Mouse (Mus musculus) liver, embryonic 11.5 days (tissue): ENCODE results near the gene Nos1. TPM values are rescaled to one million over a fixed set of nuclear protein-coding genes. Genes with fewer than 3 reads are reported as not detected.

Experiments used
- ATAC-seq: fragments of 200-750 bp; cut with Nextera tagmentation; replicated peaks from 2 replicates; pipeline ENCODE4 v1.8.0; 2017; ENCODE audit warnings: moderate number of reproducible peaks, mild to moderate bottlenecking, moderate TSS enrichment, moderate library complexity; ENCODE audit not compliant: low FRiP score
- DNase-seq: peaks from one replicate; pipeline ENCODE4 v3.0.0-alpha.2; 2017; ENCODE audit warnings: low spot score
- H3K27ac ChIP-seq: fragments of 300-500 bp; sonication (generic); 2 replicates; pipeline ENCODE4 v1.5.1; 2014; ENCODE audit warnings: mild to moderate bottlenecking, low read depth, low read length, control low read depth
- H3K27me3 ChIP-seq: fragments of 300-500 bp; sonication (generic); replicated peaks from 2 replicates; pipeline ENCODE4 v1.6.1; 2014; ENCODE audit warnings: low read length, mixed read lengths; ENCODE audit not compliant: control insufficient read depth, insufficient read depth
- H3K36me3 ChIP-seq: fragments of 300-500 bp; sonication (generic); 2 replicates; pipeline ENCODE4 v1.6.1; 2014; ENCODE audit warnings: mild to moderate bottlenecking, low read length, moderate library complexity, mixed read lengths; ENCODE audit not compliant: control insufficient read depth, insufficient read depth
- H3K4me1 ChIP-seq: fragments of 300-500 bp; sonication (generic); replicated peaks from 2 replicates; pipeline ENCODE4 v1.6.1; 2014; ENCODE audit warnings: low read length, mixed read lengths; ENCODE audit not compliant: control insufficient read depth, insufficient read depth
- H3K4me2 ChIP-seq: fragments of 300-500 bp; sonication (generic); 2 replicates; pipeline ENCODE4 v1.6.1; 2014; ENCODE audit warnings: mild to moderate bottlenecking, control low read depth, moderate library complexity
- H3K4me3 ChIP-seq: fragments of 300-500 bp; sonication (generic); 2 replicates; pipeline ENCODE4 v1.5.1; 2014; ENCODE audit warnings: low read depth, low read length, control low read depth
- H3K9ac ChIP-seq: fragments of 300-500 bp; sonication (generic); 2 replicates; pipeline ENCODE4 v1.6.1; 2014; ENCODE audit warnings: low read depth, low read length, control low read depth
- H3K9me3 ChIP-seq: fragments of 300-500 bp; sonication (generic); 2 replicates; pipeline ENCODE4 v1.6.1; 2016; ENCODE audit warnings: low read length, inconsistent platforms, mixed read lengths; ENCODE audit not compliant: control insufficient read depth
- WGBS: fragments of 180-500 bp; shearing (Covaris S2); extraction: QIAGEN DNeasy Blood & Tissue Kit; methylation state at CpG from one replicate; pipeline ENCODE4 v1.1.7; 2014; 5-methylcytosine and 5-hydroxymethylcytosine counted together
- polyA plus RNA-seq: library from polyadenylated mRNA; unstranded; fragments of >200 nt; fragmentation: Nextera tagmentation; extraction: Ambion mirVana; gene quantifications from 2 replicates; pipeline ENCODE4 v1.2.1, GENCODE M21; 2014

Nos1 gene
- polyA plus RNA-seq, 1 experiment from 2014 or later = 0.01 TPM

DNA sequence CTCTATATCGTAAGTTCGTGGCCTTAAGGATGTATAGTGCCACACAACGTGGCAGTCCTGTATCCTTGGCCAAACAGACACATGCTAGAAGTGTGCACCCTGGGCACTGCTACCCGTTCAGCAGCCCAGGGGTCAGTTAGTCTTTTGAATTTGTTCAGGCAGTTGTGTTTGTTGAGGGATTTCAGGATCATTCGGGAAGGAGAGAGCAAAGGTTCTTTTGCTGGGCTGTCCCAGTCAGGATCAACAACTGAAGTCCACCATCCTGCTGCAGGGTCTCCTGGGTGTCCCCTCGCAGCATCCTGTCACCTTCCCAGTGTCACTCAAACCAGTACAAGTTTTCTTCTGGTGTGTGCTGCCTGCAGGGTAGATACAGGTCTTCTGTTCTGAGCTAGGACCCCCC is 215.7 kb downstream of the Nos1 start:
- Histone ChIP-seq H3K27ac (no peak overlapping the region), H3K36me3 (peaks cover 52% of the 10 kb centered on the region), H3K4me3 (no peak overlapping the region), H3K4me2 (no peak overlapping the region), H3K27me3 (no peaks in the 10 kb centered on the region), H3K9ac (no peak overlapping the region), H3K4me1 (no peaks in the 10 kb centered on the region; the same call in 1 of the 2 replicates), H3K9me3 (no peaks in the 10 kb centered on the region)
- no peak for ATAC-seq
- no peak for DNase-seq
- 78% methylated on average over 6 of the region's 6 CpGs for WGBS

DNA sequence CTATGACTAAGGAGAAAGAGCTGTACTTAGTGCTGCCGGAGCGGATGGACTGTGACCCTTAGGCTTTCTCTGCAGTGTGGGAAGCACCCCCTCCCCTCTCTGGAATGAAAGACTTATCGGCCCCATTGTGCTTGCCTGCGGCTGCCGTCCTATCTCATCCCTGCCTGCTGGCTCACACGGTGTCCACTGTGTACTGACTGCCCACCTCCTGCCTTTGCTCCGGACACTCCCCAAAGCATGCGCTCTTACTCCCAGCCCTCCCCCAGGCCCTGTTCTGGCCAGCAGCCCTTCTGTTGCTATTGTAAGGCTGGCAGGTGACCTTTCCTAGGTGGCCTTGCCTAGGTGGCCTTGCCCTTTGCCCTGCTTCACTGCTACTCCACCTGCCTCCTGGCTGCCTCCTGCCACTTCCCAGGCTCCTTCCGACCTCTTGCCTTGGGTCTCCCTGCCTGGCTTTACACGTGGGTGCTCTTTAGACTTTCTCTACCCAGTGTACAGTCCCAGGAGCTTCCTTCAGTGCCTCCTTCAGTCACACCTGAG is 216.7 kb downstream of the Nos1 start:
- WGBS = 63% methylated on average over 10 of the region's 10 CpGs
- ATAC-seq = peak; percentile 44; the same call in 1 of the 2 replicates
- Histone ChIP-seq H3K4me1 (no peaks in the 10 kb centered on the region; the same call in 1 of the 2 replicates), H3K9me3 (no peaks in the 10 kb centered on the region), H3K4me2 (no peak overlapping the region), H3K27me3 (no peaks in the 10 kb centered on the region), H3K36me3 (peaks cover 52% of the 10 kb centered on the region), H3K27ac (peak overlapping the region; percentile 58), H3K9ac (no peak overlapping the region), H3K4me3 (no peak overlapping the region)
- DNase-seq = no peak

DNA sequence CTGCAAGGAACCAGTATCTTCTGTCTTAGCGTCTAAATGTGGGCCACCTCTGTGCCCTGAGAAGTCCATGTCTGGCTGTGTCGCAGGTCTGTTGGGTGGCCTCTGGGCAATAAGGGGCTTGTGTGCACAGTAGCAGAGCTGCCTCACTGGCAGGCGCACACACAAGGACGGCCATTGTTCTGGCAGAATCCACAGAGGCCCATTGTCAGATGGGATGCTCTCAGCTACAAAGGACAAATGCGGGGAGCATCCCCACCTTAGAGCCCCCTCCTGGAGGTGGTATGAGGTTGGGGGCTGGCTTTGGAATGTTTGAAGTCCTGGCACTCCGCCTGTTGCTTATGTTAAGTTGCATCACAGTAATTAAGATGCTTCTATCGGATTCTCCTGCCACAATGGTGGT is 218.2 kb downstream of the Nos1 start:
- peaks cover 58% of the 10 kb centered on the region for H3K36me3 ChIP-seq
- no peaks in the 10 kb centered on the region for H3K9me3 ChIP-seq
- no peak overlapping the region for H3K9ac ChIP-seq
- DNase-seq (no peak), ATAC-seq (no peak)
- H3K4me1 ChIP-seq = no peaks in the 10 kb centered on the region; the same call in 1 of the 2 replicates
- H3K27ac ChIP-seq = no peak overlapping the region
- 88% methylated on average over 7 of the region's 7 CpGs for WGBS
- H3K27me3 ChIP-seq = no peaks in the 10 kb centered on the region
- no peak overlapping the region for H3K4me2 ChIP-seq
- H3K4me3 ChIP-seq = no peak overlapping the region

DNA sequence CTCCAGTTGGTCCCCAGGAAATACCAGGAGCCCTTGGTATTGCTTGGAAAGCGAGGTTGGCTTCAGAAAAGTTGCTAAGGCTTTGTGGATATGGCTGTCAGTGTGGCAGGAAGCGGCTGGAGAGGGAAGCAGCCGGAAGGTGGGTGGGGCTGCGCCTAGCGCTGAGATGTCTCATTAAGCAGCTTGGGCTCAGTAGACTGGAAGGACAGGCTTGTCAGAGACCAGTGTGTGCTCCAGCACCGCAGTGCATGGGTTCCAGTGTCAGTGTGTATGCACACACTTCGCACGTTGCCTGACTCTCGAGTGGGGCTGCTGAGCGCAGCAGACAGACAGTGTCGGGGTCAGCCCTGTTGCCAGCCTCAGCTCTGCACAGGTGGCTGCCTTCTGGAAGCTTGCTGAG is 218.8 kb downstream of the Nos1 start:
- no peaks in the 10 kb centered on the region for H3K27me3 ChIP-seq
- H3K4me3 ChIP-seq = no peak overlapping the region
- DNase-seq (no peak), ATAC-seq (no peak)
- H3K36me3 ChIP-seq = peaks cover 54% of the 10 kb centered on the region
- WGBS = 86% methylated on average over 11 of the region's 11 CpGs
- H3K9me3 ChIP-seq = no peaks in the 10 kb centered on the region
- no peak overlapping the region for H3K4me2 ChIP-seq
- H3K4me1 ChIP-seq = no peaks in the 10 kb centered on the region; the same call in 1 of the 2 replicates
- H3K27ac ChIP-seq = no peak overlapping the region
- H3K9ac ChIP-seq = no peak overlapping the region

DNA sequence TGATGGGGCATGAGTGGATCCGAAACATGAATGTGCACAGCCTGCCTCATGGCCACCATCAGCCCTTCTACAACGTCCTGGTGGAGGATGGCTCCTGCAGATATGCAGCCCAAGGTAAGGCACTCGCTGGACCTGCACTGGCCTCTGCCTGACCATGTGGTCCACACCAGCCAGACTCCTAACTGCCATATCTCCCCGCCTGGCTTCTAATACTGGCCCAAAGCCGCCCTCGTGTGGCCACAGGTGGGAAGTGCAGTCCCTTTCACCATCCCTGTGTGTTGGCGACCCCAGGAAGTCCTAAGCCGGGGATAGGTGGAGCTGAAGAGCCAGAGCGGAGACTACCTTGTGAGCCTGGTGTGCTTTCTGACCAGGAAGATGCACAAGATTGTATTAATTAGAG is 221.2 kb downstream of the Nos1 start:
- DNase-seq = peak; percentile 68
- WGBS = 44% methylated on average over 9 of the region's 9 CpGs
- Histone ChIP-seq H3K4me1 (no peaks in the 10 kb centered on the region; the same call in 1 of the 2 replicates), H3K9me3 (no peaks in the 10 kb centered on the region), H3K4me2 (no peak overlapping the region), H3K27me3 (no peaks in the 10 kb centered on the region), H3K27ac (no peak overlapping the region), H3K36me3 (peaks cover 56% of the 10 kb centered on the region), H3K9ac (no peak overlapping the region), H3K4me3 (no peak overlapping the region)
- no peak for ATAC-seq

DNA sequence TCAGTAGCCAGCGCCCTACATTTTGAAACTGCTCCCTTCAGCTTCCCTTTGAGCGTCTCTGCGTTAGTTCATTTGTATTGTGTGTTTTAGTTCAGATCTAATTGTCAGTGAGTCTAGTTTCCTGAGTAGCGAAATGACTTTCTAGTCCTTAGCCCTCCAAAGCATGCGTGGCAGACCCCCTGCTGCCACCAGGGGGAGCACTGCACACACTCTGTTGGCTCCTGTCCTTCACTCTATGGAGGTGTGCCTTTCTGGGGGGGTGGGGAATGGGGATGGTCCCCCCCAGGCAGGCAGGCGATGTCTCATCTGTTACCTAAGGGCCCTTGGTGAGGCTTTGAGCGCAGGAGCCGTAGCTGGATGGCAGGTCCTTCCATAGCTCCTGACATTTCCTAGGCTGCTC is 223.8 kb downstream of the Nos1 start:
- WGBS = 78% methylated on average over 8 of the region's 8 CpGs
- DNase-seq = no peak
- Histone ChIP-seq H3K9ac (no peak overlapping the region), H3K27me3 (no peaks in the 10 kb centered on the region), H3K4me3 (no peak overlapping the region), H3K27ac (no peak overlapping the region), H3K36me3 (peaks cover 56% of the 10 kb centered on the region), H3K9me3 (no peaks in the 10 kb centered on the region), H3K4me2 (no peak overlapping the region), H3K4me1 (no peaks in the 10 kb centered on the region)
- no peak for ATAC-seq

DNA sequence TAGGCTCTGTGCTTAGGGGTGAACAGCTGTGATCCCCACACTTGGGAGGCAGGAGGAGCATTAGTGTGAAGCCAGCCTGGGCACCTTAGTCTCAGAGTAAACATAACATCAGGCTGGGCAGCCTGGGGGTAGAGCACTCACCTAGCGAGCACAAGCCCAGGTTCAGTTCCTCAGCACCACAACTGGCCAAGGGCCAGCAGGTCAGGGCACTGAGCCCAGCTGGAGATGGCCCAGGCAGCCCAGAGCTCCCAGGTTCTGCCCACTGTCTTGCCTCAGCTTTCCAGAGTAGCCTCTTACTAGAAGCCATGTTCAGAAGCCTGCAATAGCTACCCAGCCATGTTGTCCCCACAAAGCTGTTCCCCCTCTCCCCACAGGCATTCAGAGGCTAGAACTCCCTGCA is 224.9 kb downstream of the Nos1 start:
- 100% methylated on average over 1 of the region's 1 CpGs for WGBS
- ATAC-seq = no peak

DNA sequence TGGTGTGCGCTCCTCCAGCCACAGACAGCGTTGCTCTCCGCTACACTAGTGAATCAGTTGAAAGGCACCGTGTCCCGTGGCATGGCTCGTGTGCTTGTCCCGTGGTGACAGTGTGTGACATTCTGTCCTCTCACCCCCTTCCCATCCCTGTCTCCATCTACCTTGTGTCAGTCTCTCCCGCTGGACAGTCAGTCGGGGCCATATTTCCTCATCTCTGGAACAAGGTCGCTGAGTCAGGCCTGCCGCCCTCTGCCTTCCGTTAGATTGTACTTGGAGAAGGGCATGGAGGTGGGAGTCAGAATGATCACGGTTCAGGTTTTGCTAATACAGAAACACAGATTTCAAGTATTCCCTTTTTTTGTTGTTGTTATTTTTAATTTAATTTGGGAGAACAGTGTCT is 227.5 kb downstream of the Nos1 start:
- no peaks in the 10 kb centered on the region for H3K4me1 ChIP-seq
- no peaks in the 10 kb centered on the region for H3K9me3 ChIP-seq
- H3K27ac ChIP-seq = no peak overlapping the region
- no peak overlapping the region for H3K4me2 ChIP-seq
- H3K4me3 ChIP-seq = no peak overlapping the region
- no peak for ATAC-seq
- WGBS = 91% methylated on average over 13 of the region's 13 CpGs
- DNase-seq = no peak
- H3K36me3 ChIP-seq = peaks cover 31% of the 10 kb centered on the region
- no peak overlapping the region for H3K9ac ChIP-seq
- H3K27me3 ChIP-seq = no peaks in the 10 kb centered on the region

More for the DNA sequence above, 224.9 kb downstream of the Nos1 start:
- H3K4me2 ChIP-seq = no peak overlapping the region
- no peak overlapping the region for H3K9ac ChIP-seq
- H3K27ac ChIP-seq = no peak overlapping the region
- no peak for DNase-seq
- no peak overlapping the region for H3K4me3 ChIP-seq
- no peaks in the 10 kb centered on the region for H3K27me3 ChIP-seq
- peaks cover 51% of the 10 kb centered on the region for H3K36me3 ChIP-seq
- H3K4me1 ChIP-seq = no peaks in the 10 kb centered on the region
- no peaks in the 10 kb centered on the region for H3K9me3 ChIP-seq
